Mouse (Mus musculus): ENCODE results near the gene Smyd2. TPM values are rescaled to one million over a fixed set of nuclear protein-coding genes. Genes with fewer than 3 reads are reported as not detected.

The Smyd2 gene
- polyA plus RNA-seq, 1 experiment, result 91.0 TPM

DNA sequence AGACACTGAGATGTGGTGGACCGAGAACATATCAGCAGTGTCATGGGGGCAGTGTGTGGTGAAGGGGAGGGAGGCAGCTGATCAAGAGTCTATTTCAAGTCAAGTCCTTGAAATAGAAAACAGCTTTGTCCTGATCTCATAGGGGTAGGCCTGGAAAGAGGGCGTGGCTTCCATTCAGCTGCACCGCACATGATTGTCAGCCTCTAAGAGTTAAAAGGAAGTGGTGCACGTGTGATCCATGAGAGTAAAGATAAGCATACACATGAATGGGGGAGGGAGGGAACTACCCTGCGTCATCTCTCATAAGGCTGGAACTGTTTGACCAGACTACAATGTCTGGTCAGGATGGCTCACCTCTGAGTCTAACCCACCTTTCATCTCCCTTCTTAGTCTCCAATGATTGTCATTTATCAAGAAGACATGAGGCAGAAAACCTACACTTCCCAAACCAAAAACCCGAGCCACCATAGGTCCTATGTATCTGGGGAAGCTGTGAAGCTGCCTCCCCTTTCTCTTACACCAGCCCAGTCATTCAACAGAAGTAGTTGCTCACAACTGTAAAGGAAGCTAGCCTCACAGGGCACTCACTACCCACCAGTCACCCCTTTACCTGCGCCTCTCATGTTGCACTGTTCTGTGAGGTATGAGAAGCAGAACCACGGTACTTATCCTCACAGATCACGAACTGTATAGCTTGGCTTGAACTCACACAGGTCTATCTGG is 11.5 kb upstream of the Smyd2 start:
- Histone ChIP-seq H3K36me3 (ENCODE audit: control insufficient read depth, insufficient read depth) (no peaks in the 10 kb centered on the region), H3K27me3 (ENCODE audit: control insufficient read depth, insufficient read depth, insufficient read length) (peaks cover 3% of the 10 kb centered on the region), H3K79me3 (ENCODE audit: low read depth) (no peaks in the 10 kb centered on the region), H3K79me2 (ENCODE audit: control insufficient read depth, insufficient read depth) (no peaks in the 10 kb centered on the region), H3ac (ENCODE audit: control insufficient read depth, insufficient read length, low read depth) (no peak overlapping the region), H3K4me3 (ENCODE audit: insufficient read depth, poor library complexity, severe bottlenecking) (no peak overlapping the region)
- TF ChIP-seq MYOD1 (IDR thresholded peaks at IDR 0.05; ENCODE audit: control insufficient read depth, insufficient read length, low read depth) (no peak), MAX (IDR thresholded peaks at IDR 0.05) (no peak), CEBPB (IDR thresholded peaks at IDR 0.05; ENCODE audit: low read depth) (no peak), FOSL1 (IDR thresholded peaks at IDR 0.05; ENCODE audit: insufficient read depth, low read length, poor library complexity, severe bottlenecking) (no peak), USF1 (IDR thresholded peaks at IDR 0.05; ENCODE audit: low read depth) (no peak), CTCF (IDR thresholded peaks at IDR 0.05; ENCODE audit: control insufficient read depth, insufficient read depth, insufficient read length) (no peak), MYOG (IDR thresholded peaks at IDR 0.05; ENCODE audit: control insufficient read depth, extremely low read depth, insufficient read length) (no peak)

DNA sequence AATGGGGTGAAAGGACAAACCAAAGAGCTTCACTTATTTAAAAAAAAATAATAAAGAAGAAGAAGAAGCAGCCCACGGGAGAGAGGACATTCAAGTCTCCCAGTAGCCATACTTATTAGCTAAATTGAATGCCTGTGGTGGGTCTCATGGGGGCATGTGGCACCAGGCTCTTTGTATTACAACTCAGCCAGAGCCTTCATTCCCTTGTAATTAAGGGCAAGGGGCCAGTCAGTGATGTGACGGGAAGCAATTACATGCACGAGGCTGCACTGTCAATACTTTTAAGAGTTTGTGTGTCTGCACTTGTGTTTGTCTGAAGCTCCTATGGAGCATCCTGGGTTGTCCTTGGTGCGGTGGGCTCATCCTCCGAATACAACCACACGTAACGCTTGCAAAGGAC is 10.8 kb upstream of the Smyd2 start:
- no peak for TF ChIP-seq CEBPB (IDR thresholded peaks at IDR 0.05; ENCODE audit: low read depth)
- no peak for TF ChIP-seq FOSL1 (IDR thresholded peaks at IDR 0.05; ENCODE audit: insufficient read depth, low read length, poor library complexity, severe bottlenecking)
- TF ChIP-seq USF1 (IDR thresholded peaks at IDR 0.05; ENCODE audit: low read depth), result no peak
- no peak for TF ChIP-seq MAX (IDR thresholded peaks at IDR 0.05)
- no peak for TF ChIP-seq CTCF (IDR thresholded peaks at IDR 0.05; ENCODE audit: control insufficient read depth, insufficient read depth, insufficient read length)
- TF ChIP-seq MYOD1 (IDR thresholded peaks at IDR 0.05; ENCODE audit: control insufficient read depth, insufficient read length, low read depth), result no peak
- TF ChIP-seq MYOG (IDR thresholded peaks at IDR 0.05; ENCODE audit: control insufficient read depth, extremely low read depth, insufficient read length), result no peak
- H3K36me3 ChIP-seq (ENCODE audit: control insufficient read depth, insufficient read depth), result no peaks in the 10 kb centered on the region
- H3K27me3 ChIP-seq (ENCODE audit: control insufficient read depth, insufficient read depth, insufficient read length), result peaks cover 3% of the 10 kb centered on the region

DNA sequence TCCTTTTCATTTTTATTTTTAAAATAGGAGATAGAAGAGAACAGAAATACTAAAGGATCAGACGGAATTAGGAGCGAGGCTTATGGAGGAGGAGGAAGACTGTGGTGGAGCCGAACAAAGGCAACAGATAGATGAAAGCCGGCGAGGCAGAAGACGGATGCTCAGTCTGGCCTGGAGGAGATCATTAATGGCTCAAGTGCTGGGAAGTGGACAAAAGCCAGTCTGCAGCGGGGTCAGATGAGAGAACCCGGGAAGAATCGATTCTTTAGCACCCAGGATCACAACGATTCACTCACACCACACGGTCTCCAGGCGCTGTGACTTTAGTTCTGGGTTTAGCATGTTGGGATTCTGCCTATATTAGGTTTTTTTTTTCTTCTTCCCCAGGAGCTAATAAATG is 10.0 kb upstream of the Smyd2 start:
- Histone ChIP-seq H3K27me3 (ENCODE audit: control insufficient read depth, insufficient read depth, insufficient read length) (no peaks in the 10 kb centered on the region), H3K4me3 (ENCODE audit: insufficient read depth, poor library complexity, severe bottlenecking) (no peak overlapping the region), H3K36me3 (ENCODE audit: control insufficient read depth, insufficient read depth) (no peaks in the 10 kb centered on the region), H3K79me3 (ENCODE audit: low read depth) (no peaks in the 10 kb centered on the region), H3K79me2 (ENCODE audit: control insufficient read depth, insufficient read depth) (no peaks in the 10 kb centered on the region), H3ac (ENCODE audit: control insufficient read depth, insufficient read length, low read depth) (no peak overlapping the region)
- no peak for TF ChIP-seq MYOD1 (IDR thresholded peaks at IDR 0.05; ENCODE audit: control insufficient read depth, insufficient read length, low read depth)

More for the DNA sequence above, 10.8 kb upstream of the Smyd2 start:
- no peak overlapping the region for H3K4me3 ChIP-seq (ENCODE audit: insufficient read depth, poor library complexity, severe bottlenecking)
- no peaks in the 10 kb centered on the region for H3K79me3 ChIP-seq (ENCODE audit: low read depth)
- H3K79me2 ChIP-seq (ENCODE audit: control insufficient read depth, insufficient read depth), result no peaks in the 10 kb centered on the region
- H3ac ChIP-seq (ENCODE audit: control insufficient read depth, insufficient read length, low read depth), result no peak overlapping the region

DNA sequence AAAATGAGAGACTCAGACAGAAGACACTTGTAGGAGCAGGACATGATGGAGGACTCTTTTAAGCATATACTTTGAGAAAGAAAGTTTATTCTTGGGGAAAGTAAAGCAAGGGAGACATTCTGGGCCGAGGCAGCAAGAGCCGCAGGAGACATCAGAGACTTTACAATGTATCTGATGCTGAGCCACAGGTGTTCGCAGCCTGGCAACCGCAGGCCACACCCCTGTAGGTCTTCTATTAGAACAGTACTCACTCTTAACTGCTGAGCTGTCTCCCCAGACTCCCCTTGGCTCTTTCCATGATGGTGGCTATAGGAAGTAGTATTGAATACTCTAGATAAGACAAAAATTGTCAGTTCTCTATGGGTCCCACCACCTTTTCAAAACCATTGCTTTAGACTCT is 7.7 kb upstream of the Smyd2 start:
- no peaks in the 10 kb centered on the region for H3K79me3 ChIP-seq (ENCODE audit: low read depth)
- no peaks in the 10 kb centered on the region for H3K27me3 ChIP-seq (ENCODE audit: control insufficient read depth, insufficient read depth, insufficient read length)
- no peaks in the 10 kb centered on the region for H3K79me2 ChIP-seq (ENCODE audit: control insufficient read depth, insufficient read depth)
- TF ChIP-seq CTCF (IDR thresholded peaks at IDR 0.05; ENCODE audit: control insufficient read depth, insufficient read depth, insufficient read length) (no peak), MYOG (IDR thresholded peaks at IDR 0.05; ENCODE audit: control insufficient read depth, extremely low read depth, insufficient read length) (no peak), MYOD1 (IDR thresholded peaks at IDR 0.05; ENCODE audit: control insufficient read depth, insufficient read length, low read depth) (no peak), FOSL1 (IDR thresholded peaks at IDR 0.05; ENCODE audit: insufficient read depth, low read length, poor library complexity, severe bottlenecking) (no peak), MAX (IDR thresholded peaks at IDR 0.05) (no peak), USF1 (IDR thresholded peaks at IDR 0.05; ENCODE audit: low read depth) (no peak), CEBPB (IDR thresholded peaks at IDR 0.05; ENCODE audit: low read depth) (no peak)
- H3K36me3 ChIP-seq (ENCODE audit: control insufficient read depth, insufficient read depth), result no peaks in the 10 kb centered on the region
- no peak overlapping the region for H3ac ChIP-seq (ENCODE audit: control insufficient read depth, insufficient read length, low read depth)
- H3K4me3 ChIP-seq (ENCODE audit: insufficient read depth, poor library complexity, severe bottlenecking), result no peak overlapping the region

DNA sequence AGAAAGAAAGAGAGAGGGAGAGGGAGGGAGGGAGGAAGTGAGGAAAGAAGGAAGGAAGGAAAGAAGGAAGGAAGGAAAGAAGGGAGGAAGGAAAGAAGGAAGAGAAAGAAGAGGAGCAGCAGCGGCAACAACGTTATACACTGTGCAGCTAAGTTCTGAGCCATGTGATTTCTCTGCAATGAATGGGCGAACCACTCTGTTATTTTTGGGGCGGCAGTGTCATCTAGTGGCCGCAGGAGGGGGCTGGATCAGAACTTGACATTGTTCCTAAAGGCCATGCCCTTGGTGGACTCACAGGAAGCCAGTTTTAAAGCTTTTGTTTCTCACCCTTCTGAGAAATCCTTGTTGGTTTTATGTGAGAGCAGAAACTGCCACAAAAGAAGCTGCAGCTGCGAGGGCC is 5.5 kb upstream of the Smyd2 start:
- H3K4me3 ChIP-seq (ENCODE audit: insufficient read depth, poor library complexity, severe bottlenecking), result no peak overlapping the region
- H3K27me3 ChIP-seq (ENCODE audit: control insufficient read depth, insufficient read depth, insufficient read length), result no peaks in the 10 kb centered on the region
- H3ac ChIP-seq (ENCODE audit: control insufficient read depth, insufficient read length, low read depth), result no peak overlapping the region
- TF ChIP-seq USF1 (IDR thresholded peaks at IDR 0.05; ENCODE audit: low read depth) (peak; percentile 18), CTCF (IDR thresholded peaks at IDR 0.05; ENCODE audit: control insufficient read depth, insufficient read depth, insufficient read length) (peak; percentile 60), FOSL1 (IDR thresholded peaks at IDR 0.05; ENCODE audit: insufficient read depth, low read length, poor library complexity, severe bottlenecking) (no peak), CEBPB (IDR thresholded peaks at IDR 0.05; ENCODE audit: low read depth) (no peak), MAX (IDR thresholded peaks at IDR 0.05) (peak; percentile 31), MYOG (IDR thresholded peaks at IDR 0.05; ENCODE audit: control insufficient read depth, extremely low read depth, insufficient read length) (no peak), MYOD1 (IDR thresholded peaks at IDR 0.05; ENCODE audit: control insufficient read depth, insufficient read length, low read depth) (no peak)
- H3K79me2 ChIP-seq (ENCODE audit: control insufficient read depth, insufficient read depth), result no peaks in the 10 kb centered on the region
- no peaks in the 10 kb centered on the region for H3K36me3 ChIP-seq (ENCODE audit: control insufficient read depth, insufficient read depth)
- no peaks in the 10 kb centered on the region for H3K79me3 ChIP-seq (ENCODE audit: low read depth)

DNA sequence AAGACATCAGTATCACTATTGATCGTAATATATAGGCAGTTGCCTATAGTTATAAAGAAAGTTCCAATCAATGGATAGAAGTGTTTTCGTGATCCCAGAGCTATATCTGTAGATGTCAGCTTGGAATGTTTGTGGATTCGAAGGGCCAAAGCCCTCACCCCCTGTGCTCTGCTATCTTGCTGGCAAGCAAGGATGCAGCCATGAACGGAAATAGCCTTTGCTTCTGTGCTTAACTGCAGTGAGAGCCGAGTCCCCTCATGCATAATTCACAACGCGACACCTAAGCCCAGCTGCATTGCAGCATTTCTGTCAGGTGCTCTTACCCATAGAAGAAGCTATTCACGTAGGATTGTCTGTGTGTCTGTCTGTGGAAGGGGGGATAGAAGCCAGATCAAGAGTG is 4.1 kb upstream of the Smyd2 start:
- Histone ChIP-seq H3K36me3 (ENCODE audit: control insufficient read depth, insufficient read depth) (no peaks in the 10 kb centered on the region), H3K4me3 (ENCODE audit: insufficient read depth, poor library complexity, severe bottlenecking) (no peak overlapping the region), H3K79me3 (ENCODE audit: low read depth) (peaks cover 7% of the 10 kb centered on the region), H3ac (ENCODE audit: control insufficient read depth, insufficient read length, low read depth) (no peak overlapping the region), H3K79me2 (ENCODE audit: control insufficient read depth, insufficient read depth) (peaks cover 9% of the 10 kb centered on the region), H3K27me3 (ENCODE audit: control insufficient read depth, insufficient read depth, insufficient read length) (no peaks in the 10 kb centered on the region)
- TF ChIP-seq FOSL1 (IDR thresholded peaks at IDR 0.05; ENCODE audit: insufficient read depth, low read length, poor library complexity, severe bottlenecking) (no peak), CEBPB (IDR thresholded peaks at IDR 0.05; ENCODE audit: low read depth) (no peak), USF1 (IDR thresholded peaks at IDR 0.05; ENCODE audit: low read depth) (no peak), CTCF (IDR thresholded peaks at IDR 0.05; ENCODE audit: control insufficient read depth, insufficient read depth, insufficient read length) (no peak), MYOD1 (IDR thresholded peaks at IDR 0.05; ENCODE audit: control insufficient read depth, insufficient read length, low read depth) (no peak), MYOG (IDR thresholded peaks at IDR 0.05; ENCODE audit: control insufficient read depth, extremely low read depth, insufficient read length) (no peak), MAX (IDR thresholded peaks at IDR 0.05) (no peak)
